Mouse (Mus musculus) hindbrain, postnatal 0 days (tissue): Measurements from ENCODE around the gene Ifnl3. TPM values are rescaled to one million over a fixed set of nuclear protein-coding genes. Genes with fewer than 3 reads are reported as not detected.
A peak's percentile ranks its signal among the peaks of the same experiment; 100 is the strongest.
"Not testable (repeated sequence)": the region's sequence is repeated elsewhere in the genome, so short reads cannot be mapped to it uniquely, and the experiment has no call there.

ENCODE experiments used
- ATAC-seq: fragments of 200-750 bp; cut with Nextera tagmentation; 2 replicates; pipeline ENCODE4 v1.8.0; 2017; ENCODE audit warnings: mild to moderate bottlenecking, moderate TSS enrichment, moderate library complexity
- DNase-seq: peaks from one replicate; pipeline ENCODE4 v3.0.0-alpha.2; 2015; ENCODE audit warnings: low spot score
- H3K27ac ChIP-seq: fragments of 300-500 bp; sonication (generic); 2 replicates; pipeline ENCODE4 v1.5.1; 2014; ENCODE audit warnings: mild to moderate bottlenecking
- H3K27me3 ChIP-seq: fragments of 300-500 bp; sonication (generic); 2 replicates; pipeline ENCODE4 v1.6.1; 2014; ENCODE audit warnings: low read length, mixed read lengths; ENCODE audit not compliant: insufficient read depth
- H3K36me3 ChIP-seq: fragments of 300-500 bp; sonication (generic); 2 replicates; pipeline ENCODE4 v1.6.1; 2014; ENCODE audit warnings: low read length, mixed read lengths; ENCODE audit not compliant: insufficient read depth
- H3K4me1 ChIP-seq: fragments of 300-500 bp; sonication (generic); 2 replicates; pipeline ENCODE4 v1.6.1; 2014; ENCODE audit warnings: antibody characterized with exemption, low read length, mixed read lengths; ENCODE audit not compliant: insufficient read depth
- H3K4me2 ChIP-seq: fragments of 300-500 bp; sonication (generic); 2 replicates; pipeline ENCODE4 v1.6.1; 2014; ENCODE audit warnings: low read depth, mild to moderate bottlenecking, low read length, moderate library complexity, mixed read lengths
- H3K4me3 ChIP-seq: fragments of 300-500 bp; sonication (generic); 2 replicates; pipeline ENCODE4 v1.5.1; 2014; ENCODE audit warnings: low read length
- H3K9ac ChIP-seq: fragments of 300-500 bp; sonication (generic); replicated peaks from 2 replicates; pipeline ENCODE4 v1.6.1; 2014; ENCODE audit warnings: mild to moderate bottlenecking, low read length, moderate library complexity, mixed read lengths
- H3K9me3 ChIP-seq: fragments of 300-500 bp; sonication (generic); 2 replicates; pipeline ENCODE4 v1.6.1; 2016; ENCODE audit warnings: low read length, mixed read lengths
- CTCF ChIP-seq: IDR thresholded peaks from 2 replicates; pipeline ENCODE4 v1.5.1; 2016; ENCODE audit warnings: antibody characterized with exemption, control low read depth, low read depth
- WGBS: fragments of 180-500 bp; shearing (Covaris S2); extraction: QIAGEN DNeasy Blood & Tissue Kit; methylation state at CpG from one replicate; pipeline ENCODE4 v1.1.7; 2014; 5-methylcytosine and 5-hydroxymethylcytosine counted together
- polyA plus RNA-seq: library from polyadenylated mRNA; unstranded; fragments of >200 nt; fragmentation: Nextera tagmentation; extraction: Ambion mirVana; gene quantifications from 2 replicates; pipeline ENCODE4 v1.2.1, GENCODE M21; 2015
- total RNA-seq: library from RNA; depleted of rRNA; stranded (reverse); fragments of >200 nt; gene quantifications from 2 replicates; pipeline ENCODE4 v1.2.3, GENCODE M21; 2014; rRNA removed

The Ifnl3 gene
- total RNA-seq = not detected in 2 replicates
- not detected in 2 replicates for polyA plus RNA-seq

- not testable (repeated sequence) for H3K4me1 ChIP-seq, H3K27me3 ChIP-seq, ATAC-seq, H3K27ac ChIP-seq, H3K4me3 ChIP-seq, H3K36me3 ChIP-seq, DNase-seq, H3K4me2 ChIP-seq, H3K9ac ChIP-seq, H3K9me3 ChIP-seq
- 69% methylated on average over 5 of the region's 6 CpGs for WGBS
Observed at GRCm38 (mm10) chr7:28522536-28522935, at the start of gene Ifnl3. Gene Ifnl3, plus strand, starts transcription at chr7:28522836.

- Histone ChIP-seq H3K9ac (no peak overlapping the region), H3K4me1 (no peaks in the 10 kb centered on the region), H3K36me3 (no peaks in the 10 kb centered on the region), H3K9me3 (no peaks in the 10 kb centered on the region), H3K4me3 (no peak overlapping the region), H3K4me2 (no peak overlapping the region), H3K27ac (no peak overlapping the region), H3K27me3 (no peaks in the 10 kb centered on the region)
- ATAC-seq = no peak
- 91% methylated on average over 6 of the region's 6 CpGs for WGBS
- no peak for DNase-seq
- TF ChIP-seq CTCF = peak; percentile 32; the same call in 1 of the 2 replicates
Observed at GRCm38 (mm10) chr7:28476191-28476590, 46.4 kb upstream of the Ifnl3 start.

- no peak overlapping the region for H3K9ac ChIP-seq
- H3K4me1 ChIP-seq = no peaks in the 10 kb centered on the region
- WGBS = 87% methylated on average over 5 of the region's 5 CpGs
- no peak overlapping the region for H3K4me3 ChIP-seq
- H3K4me2 ChIP-seq = no peak overlapping the region
- ATAC-seq (no peak), DNase-seq (no peak)
- H3K9me3 ChIP-seq = no peaks in the 10 kb centered on the region
- no peak overlapping the region for H3K27ac ChIP-seq
- H3K36me3 ChIP-seq = no peaks in the 10 kb centered on the region
- H3K27me3 ChIP-seq = no peaks in the 10 kb centered on the region
- no peak for TF ChIP-seq CTCF
Observed at GRCm38 (mm10) chr7:28477363-28477762, 45.3 kb upstream of the Ifnl3 start.

GRCm38 (mm10) chr7:28478854-28479253 lies 43.8 kb upstream of the Ifnl3 start:
- no peak overlapping the region for H3K27ac ChIP-seq
- no peak for TF ChIP-seq CTCF
- no peaks in the 10 kb centered on the region for H3K9me3 ChIP-seq
- no peaks in the 10 kb centered on the region for H3K4me1 ChIP-seq
- no peak overlapping the region for H3K4me2 ChIP-seq
- no peaks in the 10 kb centered on the region for H3K36me3 ChIP-seq
- H3K9ac ChIP-seq = no peak overlapping the region
- ATAC-seq (no peak), DNase-seq (no peak)
- no peak overlapping the region for H3K4me3 ChIP-seq
- WGBS = 14% methylated on average over 7 of the region's 8 CpGs
- H3K27me3 ChIP-seq = no peaks in the 10 kb centered on the region

- Histone ChIP-seq H3K4me1 (0 out of 2 replicates have a peak, but pooled peaks cover under 1% of the 10 kb centered on the region), H3K27ac (no peak overlapping the region), H3K4me3 (no peak overlapping the region), H3K27me3 (no peaks in the 10 kb centered on the region), H3K9me3 (no peaks in the 10 kb centered on the region), H3K9ac (no peak overlapping the region), H3K4me2 (no peak overlapping the region), H3K36me3 (no peaks in the 10 kb centered on the region)
- no peak for TF ChIP-seq CTCF
- WGBS = 88% methylated on average over 11 of the region's 11 CpGs
- no peak for ATAC-seq
- DNase-seq = no peak
Observed at GRCm38 (mm10) chr7:28482854-28483253, 39.8 kb upstream of the Ifnl3 start.

- H3K9ac ChIP-seq = no peak overlapping the region
- 0 out of 2 replicates have a peak, but pooled peaks cover 7% of the 10 kb centered on the region for H3K4me1 ChIP-seq
- H3K4me2 ChIP-seq = no peak overlapping the region
- H3K27ac ChIP-seq = no peak overlapping the region
- no peaks in the 10 kb centered on the region for H3K36me3 ChIP-seq
- DNase-seq = no peak
- ATAC-seq = no peak
- H3K27me3 ChIP-seq = no peaks in the 10 kb centered on the region
- H3K9me3 ChIP-seq = no peaks in the 10 kb centered on the region
- TF ChIP-seq CTCF = no peak
- no peak overlapping the region for H3K4me3 ChIP-seq
- WGBS = 21% methylated on average over 4 of the region's 4 CpGs
Observed at GRCm38 (mm10) chr7:28484192-28484591, 38.4 kb upstream of the Ifnl3 start.

- Histone ChIP-seq H3K27me3 (no peaks in the 10 kb centered on the region), H3K9me3 (no peaks in the 10 kb centered on the region), H3K36me3 (no peaks in the 10 kb centered on the region), H3K27ac (no peak overlapping the region), H3K4me3 (peak overlapping the region; percentile 31), H3K4me1 (0 out of 2 replicates have a peak, but pooled peaks cover 7% of the 10 kb centered on the region), H3K4me2 (peak overlapping the region; percentile 58), H3K9ac (peak overlapping the region; percentile 40)
- 5% methylated on average over 16 of the region's 16 CpGs for WGBS
- DNase-seq (peak; percentile 42), ATAC-seq (peak; percentile 32; the same call in 1 of the 2 replicates)
- no peak for TF ChIP-seq CTCF
Observed at GRCm38 (mm10) chr7:28488030-28488491, 34.6 kb upstream of the Ifnl3 start.
